Mouse (Mus musculus) liver, embryonic 11.5 days (tissue): ENCODE results near the gene Agpat4. TPM values are rescaled to one million over a fixed set of nuclear protein-coding genes. Genes with fewer than 3 reads are reported as not detected.

Experiments
- ATAC-seq: fragments of 200-750 bp; cut with Nextera tagmentation; replicated peaks from 2 replicates; pipeline ENCODE4 v1.8.0; 2017; ENCODE audit warnings: moderate number of reproducible peaks, mild to moderate bottlenecking, moderate TSS enrichment, moderate library complexity; ENCODE audit not compliant: low FRiP score
- DNase-seq: peaks from one replicate; pipeline ENCODE4 v3.0.0-alpha.2; 2017; ENCODE audit warnings: low spot score
- H3K27ac ChIP-seq: fragments of 300-500 bp; sonication (generic); 2 replicates; pipeline ENCODE4 v1.5.1; 2014; ENCODE audit warnings: mild to moderate bottlenecking, low read depth, low read length, control low read depth
- H3K27me3 ChIP-seq: fragments of 300-500 bp; sonication (generic); replicated peaks from 2 replicates; pipeline ENCODE4 v1.6.1; 2014; ENCODE audit warnings: low read length, mixed read lengths; ENCODE audit not compliant: control insufficient read depth, insufficient read depth
- H3K36me3 ChIP-seq: fragments of 300-500 bp; sonication (generic); 2 replicates; pipeline ENCODE4 v1.6.1; 2014; ENCODE audit warnings: mild to moderate bottlenecking, low read length, moderate library complexity, mixed read lengths; ENCODE audit not compliant: control insufficient read depth, insufficient read depth
- H3K4me1 ChIP-seq: fragments of 300-500 bp; sonication (generic); replicated peaks from 2 replicates; pipeline ENCODE4 v1.6.1; 2014; ENCODE audit warnings: low read length, mixed read lengths; ENCODE audit not compliant: control insufficient read depth, insufficient read depth
- H3K4me2 ChIP-seq: fragments of 300-500 bp; sonication (generic); 2 replicates; pipeline ENCODE4 v1.6.1; 2014; ENCODE audit warnings: mild to moderate bottlenecking, control low read depth, moderate library complexity
- H3K4me3 ChIP-seq: fragments of 300-500 bp; sonication (generic); 2 replicates; pipeline ENCODE4 v1.5.1; 2014; ENCODE audit warnings: low read depth, low read length, control low read depth
- H3K9ac ChIP-seq: fragments of 300-500 bp; sonication (generic); 2 replicates; pipeline ENCODE4 v1.6.1; 2014; ENCODE audit warnings: low read depth, low read length, control low read depth
- H3K9me3 ChIP-seq: fragments of 300-500 bp; sonication (generic); 2 replicates; pipeline ENCODE4 v1.6.1; 2016; ENCODE audit warnings: low read length, inconsistent platforms, mixed read lengths; ENCODE audit not compliant: control insufficient read depth
- WGBS: fragments of 180-500 bp; shearing (Covaris S2); extraction: QIAGEN DNeasy Blood & Tissue Kit; methylation state at CpG from one replicate; pipeline ENCODE4 v1.1.7; 2014; 5-methylcytosine and 5-hydroxymethylcytosine counted together
- polyA plus RNA-seq: library from polyadenylated mRNA; unstranded; fragments of >200 nt; fragmentation: Nextera tagmentation; extraction: Ambion mirVana; gene quantifications from 2 replicates; pipeline ENCODE4 v1.2.1, GENCODE M21; 2014

The Agpat4 gene
- polyA plus RNA-seq, 1 experiment from 2014 or later = 30.4 TPM

- Histone ChIP-seq H3K36me3 (no peaks in the 10 kb centered on the region), H3K9me3 (no peaks in the 10 kb centered on the region), H3K4me2 (no peak overlapping the region), H3K4me1 (peaks cover 3% of the 10 kb centered on the region; the same call in 1 of the 2 replicates), H3K4me3 (no peak overlapping the region), H3K27ac (no peak overlapping the region), H3K9ac (no peak overlapping the region), H3K27me3 (no peaks in the 10 kb centered on the region)
- ATAC-seq (no peak), DNase-seq (no peak)
Observed at GRCm38 (mm10) chr17:12099415-12099814, 19.1 kb upstream of the Agpat4 start.

DNA sequence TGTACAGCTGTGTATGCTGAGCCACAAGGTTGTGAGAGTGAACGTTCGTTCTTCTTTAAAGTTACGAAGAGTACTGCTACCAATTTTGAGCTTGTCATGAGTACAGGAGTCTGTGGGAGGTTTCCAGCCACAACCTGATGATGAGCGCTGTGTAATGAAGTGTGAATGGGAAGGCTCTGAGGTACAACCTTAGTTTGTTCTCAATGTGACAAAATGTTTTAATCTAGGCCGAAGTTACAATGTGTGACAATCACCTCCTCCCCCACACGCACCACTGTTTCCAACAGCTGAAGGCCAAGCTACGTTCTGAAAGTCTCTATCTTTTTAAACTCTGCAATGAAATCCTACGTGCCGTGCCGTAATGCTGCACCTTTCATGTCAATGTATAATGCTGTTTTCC lies 16.2 kb upstream of the Agpat4 start:
- H3K4me3 ChIP-seq = no peak overlapping the region
- H3K36me3 ChIP-seq = no peaks in the 10 kb centered on the region
- no peak overlapping the region for H3K9ac ChIP-seq
- WGBS = 91% methylated on average over 10 of the region's 10 CpGs
- H3K4me1 ChIP-seq = peaks cover 7% of the 10 kb centered on the region
- no peaks in the 10 kb centered on the region for H3K27me3 ChIP-seq
- DNase-seq (no peak), ATAC-seq (no peak)
- no peak overlapping the region for H3K27ac ChIP-seq
- no peak overlapping the region for H3K4me2 ChIP-seq
- H3K9me3 ChIP-seq = no peaks in the 10 kb centered on the region

DNA sequence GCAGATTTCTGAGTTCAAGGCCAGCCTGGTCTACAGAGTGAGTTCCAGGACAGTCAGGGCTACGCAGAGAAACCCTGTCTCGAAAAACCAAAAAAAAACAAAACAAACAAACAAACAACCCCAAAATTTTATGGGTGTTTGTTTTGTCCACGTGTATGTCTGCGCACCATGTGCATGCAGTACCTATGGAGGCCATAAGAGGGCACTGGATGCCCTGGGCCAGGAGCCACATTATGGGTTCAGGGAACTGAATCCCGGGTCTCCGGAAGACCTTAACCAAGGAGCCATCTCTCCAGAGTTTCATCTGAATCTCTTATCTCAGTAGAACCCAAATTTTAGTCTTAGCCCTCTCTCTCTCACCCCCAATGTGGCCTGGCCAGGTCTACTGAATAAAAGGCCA lies 14.7 kb upstream of the Agpat4 start:
- no peaks in the 10 kb centered on the region for H3K9me3 ChIP-seq
- no peak overlapping the region for H3K4me2 ChIP-seq
- no peak overlapping the region for H3K4me3 ChIP-seq
- DNase-seq (no peak), ATAC-seq (no peak)
- 75% methylated on average over 6 of the region's 6 CpGs for WGBS
- H3K36me3 ChIP-seq = no peaks in the 10 kb centered on the region
- no peak overlapping the region for H3K27ac ChIP-seq
- H3K9ac ChIP-seq = no peak overlapping the region
- no peaks in the 10 kb centered on the region for H3K27me3 ChIP-seq
- H3K4me1 ChIP-seq = peaks cover 7% of the 10 kb centered on the region

GRCm38 (mm10) chr17:12104245-12104644 lies 14.3 kb upstream of the Agpat4 start:
- WGBS = 54% methylated on average over 7 of the region's 7 CpGs
- DNase-seq = no peak
- peak; percentile 74 for ATAC-seq
- Histone ChIP-seq H3K4me1 (peaks cover 7% of the 10 kb centered on the region), H3K9ac (0 out of 2 replicates have a peak overlapping the region, but pooled peaks have one; percentile 3), H3K9me3 (no peaks in the 10 kb centered on the region), H3K27ac (peak overlapping the region; percentile 66; the same call in 1 of the 2 replicates), H3K4me3 (no peak overlapping the region), H3K27me3 (no peaks in the 10 kb centered on the region), H3K4me2 (0 out of 2 replicates have a peak overlapping the region, but pooled peaks have one; percentile 12), H3K36me3 (no peaks in the 10 kb centered on the region)

GRCm38 (mm10) chr17:12104690-12105089 lies 13.8 kb upstream of the Agpat4 start:
- peak; percentile 92 for ATAC-seq
- 0 out of 2 replicates have a peak overlapping the region, but pooled peaks have one; percentile 3 for H3K9ac ChIP-seq

DNA sequence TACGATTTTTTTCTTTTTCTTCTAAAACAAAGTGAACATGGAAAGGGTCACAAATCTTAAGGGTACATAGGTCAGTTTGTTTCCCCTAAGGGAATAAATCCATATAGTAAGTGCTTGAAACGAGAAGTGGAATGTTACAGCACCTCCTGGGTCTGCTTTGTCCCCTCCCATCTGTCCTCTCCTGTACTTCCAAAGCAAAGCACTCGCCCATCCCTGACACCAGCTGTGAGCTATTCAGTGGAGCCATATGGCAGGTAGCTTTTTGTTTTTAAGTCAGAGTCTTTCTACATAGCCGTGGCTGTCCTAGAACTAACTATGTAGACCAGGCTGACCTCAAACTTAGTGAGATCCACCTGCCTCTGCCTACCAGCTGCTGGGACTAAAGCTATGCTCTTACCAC lies 12.2 kb upstream of the Agpat4 start:
- H3K9me3 ChIP-seq = no peaks in the 10 kb centered on the region
- peaks cover 7% of the 10 kb centered on the region for H3K4me1 ChIP-seq
- no peaks in the 10 kb centered on the region for H3K27me3 ChIP-seq
- H3K36me3 ChIP-seq = no peaks in the 10 kb centered on the region
- H3K4me2 ChIP-seq = no peak overlapping the region
- WGBS = 61% methylated on average over 4 of the region's 4 CpGs
- no peak overlapping the region for H3K4me3 ChIP-seq
- no peak for DNase-seq
- ATAC-seq = no peak
- H3K27ac ChIP-seq = no peak overlapping the region
- H3K9ac ChIP-seq = no peak overlapping the region

More at GRCm38 (mm10) chr17:12104690-12105089, 13.8 kb upstream of the Agpat4 start:
- no peak for DNase-seq
- Histone ChIP-seq H3K36me3 (no peaks in the 10 kb centered on the region), H3K4me2 (0 out of 2 replicates have a peak overlapping the region, but pooled peaks have one; percentile 12), H3K4me3 (no peak overlapping the region), H3K9me3 (no peaks in the 10 kb centered on the region), H3K27ac (peak overlapping the region; percentile 66; the same call in 1 of the 2 replicates), H3K27me3 (no peaks in the 10 kb centered on the region), H3K4me1 (peaks cover 7% of the 10 kb centered on the region)
- WGBS = 64% methylated on average over 6 of the region's 6 CpGs

- 86% methylated on average over 6 of the region's 6 CpGs for WGBS
- Histone ChIP-seq H3K4me2 (no peak overlapping the region), H3K4me1 (0 out of 2 replicates have a peak, but pooled peaks cover 4% of the 10 kb centered on the region), H3K36me3 (no peaks in the 10 kb centered on the region), H3K27me3 (no peaks in the 10 kb centered on the region), H3K9me3 (no peaks in the 10 kb centered on the region), H3K27ac (no peak overlapping the region), H3K9ac (no peak overlapping the region), H3K4me3 (no peak overlapping the region)
- DNase-seq = no peak
- no peak for ATAC-seq
Observed at GRCm38 (mm10) chr17:12113626-12114025, 4.9 kb upstream of the Agpat4 start.

DNA sequence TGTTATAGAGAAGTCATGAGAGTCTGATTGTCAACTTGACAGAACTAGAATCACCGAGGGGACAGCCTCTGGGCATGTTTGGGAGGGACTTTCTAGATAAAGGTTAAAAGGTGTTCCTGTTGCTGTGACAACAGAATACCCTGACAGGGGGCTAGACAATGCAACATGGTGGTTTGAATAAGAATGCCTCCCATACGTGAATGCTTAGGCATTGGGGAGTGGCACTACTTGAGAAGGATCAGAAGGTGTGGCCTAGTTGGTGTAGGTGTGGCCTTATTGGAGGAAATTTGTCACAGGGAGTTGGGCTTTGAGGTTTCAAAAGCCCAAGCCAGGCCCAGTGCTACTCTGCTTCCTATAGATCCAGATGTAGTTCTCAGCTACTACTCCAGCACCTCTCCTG lies 3.4 kb upstream of the Agpat4 start:
- Histone ChIP-seq H3K4me1 (0 out of 2 replicates have a peak, but pooled peaks cover 5% of the 10 kb centered on the region), H3K9me3 (no peaks in the 10 kb centered on the region), H3K36me3 (no peaks in the 10 kb centered on the region), H3K4me2 (no peak overlapping the region), H3K27ac (no peak overlapping the region), H3K4me3 (no peak overlapping the region), H3K27me3 (no peaks in the 10 kb centered on the region), H3K9ac (no peak overlapping the region)
- ATAC-seq = no peak
- DNase-seq = no peak
- 85% methylated on average over 2 of the region's 2 CpGs for WGBS

DNA sequence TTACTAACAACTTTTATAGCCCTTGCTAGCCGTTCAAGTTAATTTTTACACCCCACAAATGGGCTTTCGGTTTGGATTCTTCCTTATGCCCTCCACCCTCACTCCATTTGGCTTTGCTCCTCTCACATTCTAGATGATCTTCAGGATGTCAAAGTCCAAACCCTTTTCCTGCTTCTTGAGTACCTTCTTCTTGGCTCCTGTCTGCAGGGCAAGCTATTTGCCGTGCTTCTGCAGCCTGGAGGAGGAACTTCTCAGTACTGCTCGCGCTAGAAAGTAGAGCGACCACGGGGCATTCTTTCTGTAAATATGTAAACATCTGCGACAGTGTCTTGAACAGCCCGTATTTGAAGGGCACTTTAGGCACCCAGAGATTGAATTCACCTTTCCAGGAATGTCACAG lies 373 bp upstream of the Agpat4 start:
- 9% methylated on average over 9 of the region's 9 CpGs for WGBS
- H3K9ac ChIP-seq = peak overlapping the region; percentile 87
- H3K27ac ChIP-seq = peak overlapping the region; percentile 93
- peaks cover 12% of the 10 kb centered on the region for H3K4me1 ChIP-seq
- no peaks in the 10 kb centered on the region for H3K9me3 ChIP-seq
- no peaks in the 10 kb centered on the region for H3K27me3 ChIP-seq
- H3K36me3 ChIP-seq = no peaks in the 10 kb centered on the region
- ATAC-seq = no peak
- peak overlapping the region; percentile 97 for H3K4me2 ChIP-seq
- DNase-seq = peak; percentile 35
- H3K4me3 ChIP-seq = peak overlapping the region; percentile 77
